Mouse (Mus musculus) liver, embryonic 14.5 days (tissue): ENCODE measurements around the gene Tomm40. TPM values are rescaled to one million over a fixed set of nuclear protein-coding genes. Genes with fewer than 3 reads are reported as not detected.
A peak's percentile ranks its signal among the peaks of the same experiment; 100 is the strongest.

Source experiments
- ATAC-seq: fragments of 200-750 bp; cut with Nextera tagmentation; 2 replicates; pipeline ENCODE4 v1.8.0; 2017; ENCODE audit warnings: moderate number of reproducible peaks, mild to moderate bottlenecking, moderate library complexity; ENCODE audit not compliant: insufficient read depth
- DNase-seq, 3 experiments: peaks; one replicate each; pipeline ENCODE4 v3.0.0-alpha.2; 2012 to 2013; ENCODE audit warnings: low read depth in 3 of 3, low spot score in 3 of 3
- H3K27ac ChIP-seq: fragments of 300-500 bp; sonication (generic); 2 replicates; pipeline ENCODE4 v1.5.1; 2014; ENCODE audit warnings: moderate library complexity, mild to moderate bottlenecking, control low read depth, inconsistent platforms
- H3K27me3 ChIP-seq: fragments of 300-500 bp; sonication (generic); 2 replicates; pipeline ENCODE4 v1.6.1; 2014; ENCODE audit warnings: mild to moderate bottlenecking, low read length, moderate library complexity; ENCODE audit not compliant: control insufficient read depth, insufficient read depth
- H3K36me3 ChIP-seq: fragments of 300-500 bp; sonication (generic); replicated peaks from 2 replicates; pipeline ENCODE4 v1.6.1; 2014; ENCODE audit warnings: low read depth; ENCODE audit not compliant: control insufficient read depth, insufficient read depth
- H3K4me1 ChIP-seq, 2 experiments: fragments of 200-500 bp in 1 of 2; fragments of 300-500 bp in 1 of 2; sonication (generic) in 1 of 2; replicated peaks; 2 replicates each; pipeline ENCODE4 v1.6.1; 2012 to 2014; ENCODE audit warnings: antibody characterized with exemption in 1 of 2, inconsistent platforms in 1 of 2, low read length in 1 of 2; ENCODE audit not compliant: control insufficient read depth in 2 of 2, insufficient read depth in 2 of 2
- H3K4me2 ChIP-seq: fragments of 300-500 bp; sonication (generic); 2 replicates; pipeline ENCODE4 v1.6.1; 2014; ENCODE audit warnings: low read depth, mild to moderate bottlenecking, control low read depth, moderate library complexity
- H3K4me3 ChIP-seq, 2 experiments: fragments of 200-500 bp in 1 of 2; fragments of 300-500 bp in 1 of 2; sonication (generic) in 1 of 2; 2 replicates each; pipeline ENCODE4 v1.5.1; 2012 to 2014; ENCODE audit warnings: low read depth in 2 of 2, low read length in 2 of 2, mild to moderate bottlenecking in 2 of 2, control low read depth in 1 of 2, inconsistent platforms in 1 of 2, moderate library complexity in 1 of 2; ENCODE audit not compliant: insufficient read depth in 1 of 2
- H3K9ac ChIP-seq: fragments of 300-500 bp; sonication (generic); replicated peaks from 2 replicates; pipeline ENCODE4 v1.6.1; 2014; ENCODE audit warnings: mild to moderate bottlenecking, control low read depth, moderate library complexity
- H3K9me3 ChIP-seq: fragments of 300-500 bp; sonication (generic); 2 replicates; pipeline ENCODE4 v1.6.1; 2016; ENCODE audit warnings: low read length, mixed read lengths; ENCODE audit not compliant: control insufficient read depth
- CTCF ChIP-seq: IDR thresholded peaks from 2 replicates; pipeline ENCODE4 v1.5.1; 2016; ENCODE audit warnings: antibody characterized with exemption, low read depth, control low read depth
- EP300 ChIP-seq: IDR thresholded peaks from 2 replicates; pipeline ENCODE4 v1.6.1; 2016; ENCODE audit warnings: antibody characterized with exemption, low read depth
- WGBS: fragments of 180-500 bp; shearing (Covaris S2); extraction: QIAGEN DNeasy Blood & Tissue Kit; methylation state at CpG from one replicate; pipeline ENCODE4 v1.1.7; 2014; ENCODE audit not compliant: insufficient replicate concordance; 5-methylcytosine and 5-hydroxymethylcytosine counted together
- polyA plus RNA-seq, 2 experiments: library from polyadenylated mRNA; depleted of rRNA in 1 of 2; stranded (reverse) in 1 of 2; unstranded in 1 of 2; fragments of >200 nt; fragmentation: Nextera tagmentation in 1 of 2; extraction: Ambion mirVana in 1 of 2; gene quantifications; 2 replicates each; pipeline versions ENCODE4 v1.2.1 to v1.2.3; 2012 to 2014

The Tomm40 gene
- polyA plus RNA-seq, 2 experiments = 57.3 to 58.2 TPM

GRCm38 (mm10) chr7:19716055-19716682 lies 931 bp upstream of the Tomm40 start:
- DNase-seq (no peak), ATAC-seq (no peak)

GRCm38 (mm10) chr7:19714836-19715235 lies 402 bp downstream of the Tomm40 start:
- no peak for ATAC-seq
- Histone ChIP-seq H3K27ac (peak overlapping the region; percentile 31), H3K27me3 (no peaks in the 10 kb centered on the region), H3K9ac (peak overlapping the region; percentile 94), H3K4me1 (peaks cover 14% of the 10 kb centered on the region in 2 experiments), H3K4me2 (peak overlapping the region; percentile 98), H3K36me3 (peaks cover 25% of the 10 kb centered on the region), H3K4me3 (peak overlapping the region; percentile 91 to 99), H3K9me3 (no peaks in the 10 kb centered on the region)
- TF ChIP-seq CTCF (no peak), EP300 (no peak)
- no peak for DNase-seq
- under 1% methylated on average over 39 of the region's 39 CpGs for WGBS

More at GRCm38 (mm10) chr7:19716055-19716682, 931 bp upstream of the Tomm40 start:
- H3K27ac ChIP-seq = peak overlapping the region; percentile 74
- peaks cover 14% of the 10 kb centered on the region in 2 experiments for H3K4me1 ChIP-seq
- 5% methylated on average over 18 of the region's 18 CpGs for WGBS
- peak overlapping the region; percentile 91 for H3K4me2 ChIP-seq
- no peaks in the 10 kb centered on the region for H3K9me3 ChIP-seq
- H3K4me3 ChIP-seq = peak overlapping the region; percentile 46 to 61
- TF ChIP-seq EP300 (peak; percentile 9; the same call in 1 of the 2 replicates), CTCF (no peak)
- peaks cover 19% of the 10 kb centered on the region for H3K36me3 ChIP-seq
- no peaks in the 10 kb centered on the region for H3K27me3 ChIP-seq
- H3K9ac ChIP-seq = peak overlapping the region; percentile 73

DNA sequence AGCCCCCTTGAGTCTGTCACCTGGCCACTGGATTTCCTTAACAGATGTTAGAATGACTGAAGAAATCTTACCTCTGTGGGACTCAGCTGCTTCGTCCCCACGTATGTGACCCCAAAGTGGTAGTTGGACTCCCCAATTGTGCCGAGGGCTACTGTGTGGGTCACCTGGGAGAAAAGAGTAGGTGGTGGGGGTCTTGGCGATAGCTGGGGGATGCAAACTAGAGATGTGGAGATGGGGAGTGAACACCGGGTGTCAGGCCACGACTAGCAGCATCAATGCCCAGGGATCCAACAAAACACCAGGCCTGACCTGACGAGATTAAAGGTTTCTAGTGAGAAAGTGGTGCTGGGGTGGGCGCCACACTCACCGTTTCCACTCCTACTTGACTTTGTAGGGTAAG lies 1.6 kb downstream of the Tomm40 start:
- Histone ChIP-seq H3K9me3 (no peaks in the 10 kb centered on the region), H3K27ac (no peak overlapping the region), H3K9ac (no peak overlapping the region), H3K4me1 (peaks cover 14% of the 10 kb centered on the region in 2 experiments), H3K36me3 (peaks cover 35% of the 10 kb centered on the region), H3K4me2 (no peak overlapping the region; the same call in 1 of the 2 replicates), H3K4me3 (no peak overlapping the region; a peak in 1 of 4 replicates), H3K27me3 (no peaks in the 10 kb centered on the region)
- 74% methylated on average over 9 of the region's 9 CpGs for WGBS
- TF ChIP-seq EP300 (no peak), CTCF (no peak)
- DNase-seq = no peak
- no peak for ATAC-seq

- H3K4me3 ChIP-seq = no peak overlapping the region
- DNase-seq (no peak), ATAC-seq (no peak)
- no peak overlapping the region for H3K27ac ChIP-seq
- no peak overlapping the region for H3K9ac ChIP-seq
- no peaks in the 10 kb centered on the region for H3K9me3 ChIP-seq
- no peak overlapping the region for H3K4me2 ChIP-seq
- peaks cover 38% of the 10 kb centered on the region for H3K36me3 ChIP-seq
- no peaks in the 10 kb centered on the region for H3K27me3 ChIP-seq
- H3K4me1 ChIP-seq = peaks cover 14% of the 10 kb centered on the region in 2 experiments
- TF ChIP-seq EP300 = no peak
- peak; percentile 65 for TF ChIP-seq CTCF
- 44% methylated on average over 4 of the region's 4 CpGs for WGBS
Measured at GRCm38 (mm10) chr7:19713196-19713595, 2.0 kb downstream of the Tomm40 start.

DNA sequence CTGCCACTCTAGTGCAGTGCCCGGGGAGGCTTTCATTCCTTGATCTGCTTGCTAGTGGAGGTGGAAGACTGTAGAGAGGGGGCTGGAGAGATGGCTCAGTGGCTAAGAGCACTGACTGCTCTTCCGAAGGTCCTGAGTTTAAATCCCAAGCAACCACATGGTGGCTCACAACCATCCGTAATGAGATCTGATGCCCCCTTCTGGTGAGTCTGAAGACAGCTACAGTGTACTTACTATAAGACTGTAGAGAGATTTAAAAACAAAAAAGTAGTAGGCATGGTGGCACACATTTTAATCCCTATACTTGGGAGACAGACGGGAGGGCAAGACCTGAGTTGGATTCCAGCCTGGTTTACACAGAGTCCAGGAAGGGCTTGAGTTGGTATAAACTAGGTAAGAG lies 2.8 kb downstream of the Tomm40 start:
- TF ChIP-seq EP300 (no peak), CTCF (peak; percentile 57)
- H3K36me3 ChIP-seq = peaks cover 42% of the 10 kb centered on the region

More for the DNA sequence above, 2.8 kb downstream of the Tomm40 start:
- 69% methylated on average over 4 of the region's 4 CpGs for WGBS
- Histone ChIP-seq H3K9ac (no peak overlapping the region), H3K4me1 (peaks cover 14% of the 10 kb centered on the region in 2 experiments), H3K9me3 (no peaks in the 10 kb centered on the region), H3K4me2 (no peak overlapping the region), H3K27ac (no peak overlapping the region), H3K4me3 (no peak overlapping the region), H3K27me3 (no peaks in the 10 kb centered on the region)
- no peak for DNase-seq
- ATAC-seq = no peak
